Mouse (Mus musculus) kidney, adult 2 months (tissue): Measurements from ENCODE around the gene Chtop.

ENCODE experiments used
- CTCF ChIP-seq: fragments of 200-500 bp; conservative IDR thresholded peaks from 2 replicates; pipeline ENCODE4 v1.5.1; 2011; ENCODE audit warnings: low read depth, mild to moderate bottlenecking, control low read depth, low read length, moderate library complexity, mixed read lengths; ENCODE audit not compliant: insufficient read depth, insufficient read length
- POLR2A ChIP-seq: fragments of 200-500 bp; IDR thresholded peaks from one replicate; pipeline ENCODE4 v1.6.1; 2011; ENCODE audit warnings: low read depth, low read length, control low read depth

GRCm38 (mm10) chr3:90508950-90509746, at the start of gene Chtop:
- TF ChIP-seq CTCF: no peak
- TF ChIP-seq POLR2A: peak; percentile 36
